Mouse (Mus musculus) midbrain, embryonic 14.5 days (tissue): ENCODE measurements around the gene Fscn1. TPM values are rescaled to one million over a fixed set of nuclear protein-coding genes. Genes with fewer than 3 reads are reported as not detected.

Experiments
- ATAC-seq: fragments of 200-750 bp; cut with Nextera tagmentation; 2 replicates; pipeline ENCODE4 v1.8.0; 2017; ENCODE audit warnings: moderate number of reproducible peaks, moderate library complexity; ENCODE audit not compliant: low FRiP score, low TSS enrichment
- DNase-seq: peaks from one replicate; pipeline ENCODE4 v3.0.0-alpha.2; 2015
- H3K27ac ChIP-seq: fragments of 300-500 bp; sonication (generic); replicated peaks from 2 replicates; pipeline ENCODE4 v1.5.1; 2014; ENCODE audit warnings: mild to moderate bottlenecking, low read depth, low read length, moderate library complexity
- H3K27me3 ChIP-seq: fragments of 300-500 bp; sonication (generic); 2 replicates; pipeline ENCODE4 v1.6.1; 2014; ENCODE audit warnings: low read length, control low read depth, mixed read lengths; ENCODE audit not compliant: control insufficient read depth, insufficient read depth
- H3K36me3 ChIP-seq: fragments of 300-500 bp; sonication (generic); 2 replicates; pipeline ENCODE4 v1.6.1; 2014; ENCODE audit warnings: low read length, control low read depth; ENCODE audit not compliant: control insufficient read depth, insufficient read depth
- H3K4me1 ChIP-seq: fragments of 300-500 bp; sonication (generic); 2 replicates; pipeline ENCODE4 v1.6.1; 2014; ENCODE audit warnings: mild to moderate bottlenecking, antibody characterized with exemption, low read length, control low read depth; ENCODE audit not compliant: control insufficient read depth, insufficient read depth
- H3K4me2 ChIP-seq: fragments of 300-500 bp; sonication (generic); 2 replicates; pipeline ENCODE4 v1.6.1; 2014; ENCODE audit warnings: mild to moderate bottlenecking, low read length, moderate library complexity
- H3K4me3 ChIP-seq: fragments of 300-500 bp; sonication (generic); replicated peaks from 2 replicates; pipeline ENCODE4 v1.5.1; 2014; ENCODE audit warnings: low read depth, low read length
- H3K9ac ChIP-seq: fragments of 300-500 bp; sonication (generic); replicated peaks from 2 replicates; pipeline ENCODE4 v1.6.1; 2014; ENCODE audit warnings: mild to moderate bottlenecking, low read length, moderate library complexity
- H3K9me3 ChIP-seq: fragments of 300-500 bp; sonication (generic); 2 replicates; pipeline ENCODE4 v1.6.1; 2016; ENCODE audit warnings: low read length, control low read depth, mixed read lengths; ENCODE audit not compliant: control insufficient read depth
- WGBS: fragments of 180-500 bp; shearing (Covaris S2); extraction: QIAGEN DNeasy Blood & Tissue Kit; methylation state at CpG from one replicate; pipeline ENCODE4 v1.1.7; 2014; 5-methylcytosine and 5-hydroxymethylcytosine counted together
- polyA plus RNA-seq: library from polyadenylated mRNA; unstranded; fragments of >200 nt; fragmentation: Nextera tagmentation; extraction: Ambion mirVana; gene quantifications from 2 replicates; pipeline ENCODE4 v1.2.1, GENCODE M21; 2014

The Fscn1 gene
- polyA plus RNA-seq, 1 experiment from 2014 or later, result 580 TPM

GRCm38 (mm10) chr5:142929400-142929752, 30.8 kb upstream of the Fscn1 start:
- Histone ChIP-seq H3K27ac (no peak overlapping the region), H3K9ac (peak overlapping the region; percentile 39), H3K27me3 (peaks cover 9% of the 10 kb centered on the region), H3K4me1 (0 out of 2 replicates have a peak, but pooled peaks cover 4% of the 10 kb centered on the region), H3K36me3 (no peaks in the 10 kb centered on the region), H3K9me3 (no peaks in the 10 kb centered on the region), H3K4me2 (peak overlapping the region; percentile 54), H3K4me3 (peak overlapping the region; percentile 26)
- ATAC-seq, result no peak
- WGBS, result 10% methylated on average over 4 of the region's 4 CpGs
- no peak for DNase-seq

GRCm38 (mm10) chr5:142931241-142931745, 28.9 kb upstream of the Fscn1 start:
- H3K36me3 ChIP-seq, result no peaks in the 10 kb centered on the region
- 87% methylated on average over 9 of the region's 9 CpGs for WGBS
- H3K4me1 ChIP-seq, result 0 out of 2 replicates have a peak, but pooled peaks cover 4% of the 10 kb centered on the region
- peaks cover 9% of the 10 kb centered on the region for H3K27me3 ChIP-seq
- no peak for DNase-seq
- no peak for ATAC-seq
- H3K4me2 ChIP-seq, result no peak overlapping the region
- H3K4me3 ChIP-seq, result no peak overlapping the region
- no peaks in the 10 kb centered on the region for H3K9me3 ChIP-seq
- H3K27ac ChIP-seq, result no peak overlapping the region
- H3K9ac ChIP-seq, result no peak overlapping the region

- ATAC-seq (no peak), DNase-seq (peak; percentile 76)
- 33% methylated on average over 9 of the region's 9 CpGs for WGBS
- Histone ChIP-seq H3K9me3 (no peaks in the 10 kb centered on the region), H3K36me3 (no peaks in the 10 kb centered on the region), H3K27me3 (peaks cover 9% of the 10 kb centered on the region), H3K27ac (no peak overlapping the region), H3K4me3 (no peak overlapping the region), H3K4me2 (no peak overlapping the region), H3K9ac (no peak overlapping the region), H3K4me1 (no peaks in the 10 kb centered on the region)
These were observed 28.0 kb upstream of the Fscn1 start for GRCm38 (mm10) chr5:142932084-142932685.

- Histone ChIP-seq H3K27me3 (peaks cover 9% of the 10 kb centered on the region), H3K9ac (no peak overlapping the region), H3K9me3 (no peaks in the 10 kb centered on the region), H3K36me3 (no peaks in the 10 kb centered on the region), H3K4me2 (no peak overlapping the region), H3K4me3 (no peak overlapping the region), H3K27ac (no peak overlapping the region), H3K4me1 (no peaks in the 10 kb centered on the region)
- ATAC-seq, result no peak
- no peak for DNase-seq
- WGBS, result 77% methylated on average over 8 of the region's 8 CpGs
These were observed 27.4 kb upstream of the Fscn1 start for GRCm38 (mm10) chr5:142932731-142933130.

GRCm38 (mm10) chr5:142935642-142936335, 24.4 kb upstream of the Fscn1 start:
- H3K4me3 ChIP-seq, result no peak overlapping the region
- ATAC-seq, result no peak
- peak; percentile 82 for DNase-seq
- no peak overlapping the region for H3K9ac ChIP-seq
- no peaks in the 10 kb centered on the region for H3K9me3 ChIP-seq
- peak overlapping the region; percentile 10; the same call in 1 of the 2 replicates for H3K27ac ChIP-seq
- H3K4me2 ChIP-seq, result peak overlapping the region; percentile 33; the same call in 1 of the 2 replicates
- no peaks in the 10 kb centered on the region for H3K36me3 ChIP-seq
- no peaks in the 10 kb centered on the region for H3K4me1 ChIP-seq
- no peaks in the 10 kb centered on the region for H3K27me3 ChIP-seq
- 18% methylated on average over 13 of the region's 13 CpGs for WGBS

GRCm38 (mm10) chr5:142936336-142936719, 23.8 kb upstream of the Fscn1 start:
- Histone ChIP-seq H3K9me3 (no peaks in the 10 kb centered on the region), H3K4me3 (no peak overlapping the region), H3K27me3 (no peaks in the 10 kb centered on the region), H3K4me1 (no peaks in the 10 kb centered on the region), H3K27ac (peak overlapping the region; percentile 10; the same call in 1 of the 2 replicates), H3K36me3 (no peaks in the 10 kb centered on the region), H3K9ac (no peak overlapping the region), H3K4me2 (peak overlapping the region; percentile 33; the same call in 1 of the 2 replicates)
- DNase-seq (peak; percentile 82), ATAC-seq (peak; percentile 40; the same call in 1 of the 2 replicates)
- WGBS, result 4% methylated on average over 17 of the region's 17 CpGs

GRCm38 (mm10) chr5:142937956-142938727, 22.0 kb upstream of the Fscn1 start:
- no peaks in the 10 kb centered on the region for H3K4me1 ChIP-seq
- H3K36me3 ChIP-seq, result no peaks in the 10 kb centered on the region
- WGBS, result 33% methylated on average over 19 of the region's 19 CpGs
- H3K4me3 ChIP-seq, result no peak overlapping the region
- ATAC-seq (no peak), DNase-seq (no peak)
- no peak overlapping the region for H3K27ac ChIP-seq
- no peaks in the 10 kb centered on the region for H3K27me3 ChIP-seq
- no peaks in the 10 kb centered on the region for H3K9me3 ChIP-seq
- H3K4me2 ChIP-seq, result no peak overlapping the region
- no peak overlapping the region for H3K9ac ChIP-seq

GRCm38 (mm10) chr5:142940393-142940792, 19.8 kb upstream of the Fscn1 start:
- H3K27me3 ChIP-seq, result no peaks in the 10 kb centered on the region
- H3K9ac ChIP-seq, result no peak overlapping the region
- H3K9me3 ChIP-seq, result no peaks in the 10 kb centered on the region
- no peaks in the 10 kb centered on the region for H3K36me3 ChIP-seq
- no peak overlapping the region for H3K4me3 ChIP-seq
- 61% methylated on average over 2 of the region's 2 CpGs for WGBS
- H3K4me2 ChIP-seq, result no peak overlapping the region
- H3K4me1 ChIP-seq, result no peaks in the 10 kb centered on the region
- no peak for ATAC-seq
- no peak for DNase-seq
- no peak overlapping the region for H3K27ac ChIP-seq
